Mouse (Mus musculus) MEL (cell line): ENCODE measurements around the gene Exoc6b. TPM values are rescaled to one million over a fixed set of nuclear protein-coding genes. Genes with fewer than 3 reads are reported as not detected.

Source experiments
- DNase-seq: peaks from one replicate; pipeline ENCODE4 v3.0.0; 2011; ENCODE audit warnings: low read depth, low spot score
- H3K27ac ChIP-seq: 2 replicates; pipeline ENCODE4 v1.5.1; 2012; ENCODE audit warnings: low read depth, mild to moderate bottlenecking, control low read depth, low read length, moderate library complexity; ENCODE audit not compliant: control insufficient read depth
- H3K27me3 ChIP-seq, 2 experiments: fragments of 150-350 bp in 1 of 2; sonication (generic) in 1 of 2; 2 replicates each; pipeline ENCODE4 v1.6.1; 2012; ENCODE audit warnings: low read length in 2 of 2, mild to moderate bottlenecking in 2 of 2, improper control_type of control experiment in 1 of 2, moderate library complexity in 1 of 2; ENCODE audit not compliant: insufficient read depth in 2 of 2, control insufficient read depth in 1 of 2
- H3K36me3 ChIP-seq, 2 experiments: 2 replicates each; pipeline ENCODE4 v1.6.1; 2012 to 2014; ENCODE audit warnings: low read length in 2 of 2, improper control_type of control experiment in 1 of 2, inconsistent platforms in 1 of 2, mild to moderate bottlenecking in 1 of 2; ENCODE audit not compliant: insufficient read depth in 2 of 2, control insufficient read depth in 1 of 2
- H3K4me1 ChIP-seq, 2 experiments: fragments of 150-350 bp in 1 of 2; sonication (generic) in 1 of 2; 2 replicates each; pipeline ENCODE4 v1.6.1; 2012; ENCODE audit warnings: low read length in 2 of 2, improper control_type of control experiment in 1 of 2, mild to moderate bottlenecking in 1 of 2; ENCODE audit not compliant: insufficient read depth in 2 of 2, control insufficient read depth in 1 of 2
- H3K4me3 ChIP-seq, 2 experiments: fragments of 150-350 bp in 1 of 2; sonication (generic) in 1 of 2; 2 replicates each; pipeline ENCODE4 v1.5.1; 2012; ENCODE audit warnings: low read depth in 2 of 2, low read length in 2 of 2, mild to moderate bottlenecking in 2 of 2, moderate library complexity in 2 of 2, control low read depth in 1 of 2, improper control_type of control experiment in 1 of 2; ENCODE audit not compliant: control insufficient read depth in 1 of 2, insufficient read depth in 1 of 2
- H3K79me2 ChIP-seq: 2 replicates; pipeline ENCODE4 v1.6.1; 2012; ENCODE audit warnings: mild to moderate bottlenecking, low read length, moderate library complexity; ENCODE audit not compliant: control insufficient read depth, poor library complexity, insufficient read depth
- H3K9ac ChIP-seq: 2 replicates; pipeline ENCODE4 v1.6.1; 2012; ENCODE audit warnings: low read depth, mild to moderate bottlenecking, control low read depth, low read length, moderate library complexity; ENCODE audit not compliant: control insufficient read depth, poor library complexity, severe bottlenecking
- H3K9me3 ChIP-seq: fragments of 150-350 bp; sonication (generic); replicated peaks from 2 replicates; pipeline ENCODE4 v1.6.1; 2012; ENCODE audit warnings: mild to moderate bottlenecking, low read length, improper control_type of control experiment, moderate library complexity; ENCODE audit not compliant: insufficient read depth
- CHD1 ChIP-seq: IDR thresholded peaks from 2 replicates; pipeline ENCODE4 v1.6.1; 2012; ENCODE audit warnings: low read depth, mild to moderate bottlenecking, inconsistent platforms, low read length, improper control_type of control experiment
- CTCF ChIP-seq, 3 experiments: IDR thresholded peaks in 2 of 3; conservative IDR thresholded peaks in 1 of 3; 2 replicates each; pipeline ENCODE4 v1.5.1; 2011 to 2012; ENCODE audit warnings: low read length in 3 of 3, low read depth in 2 of 3, mild to moderate bottlenecking in 2 of 3, improper control_type of control experiment in 1 of 3, inconsistent platforms in 1 of 3, mixed read lengths in 1 of 3, moderate library complexity in 1 of 3; ENCODE audit not compliant: control insufficient read depth in 1 of 3, insufficient read depth in 1 of 3, poor library complexity in 1 of 3, severe bottlenecking in 1 of 3
- E2F4 ChIP-seq: IDR thresholded peaks from 2 replicates; pipeline ENCODE4 v1.6.1; 2011; ENCODE audit warnings: low read depth, low read length, improper control_type of control experiment, borderline replicate concordance
- ELF1 ChIP-seq: IDR thresholded peaks from 2 replicates; pipeline ENCODE4 v1.6.1; 2014; ENCODE audit warnings: low read depth, mild to moderate bottlenecking, inconsistent platforms, low read length, improper control_type of control experiment, moderate library complexity
- EP300 ChIP-seq, 2 experiments: IDR thresholded peaks; 2 replicates each; pipeline ENCODE4 v1.6.1; 2011; ENCODE audit warnings: improper control_type of control experiment in 2 of 2, low read length in 2 of 2, low read depth in 1 of 2, mild to moderate bottlenecking in 1 of 2
- GABPA ChIP-seq: IDR thresholded peaks from 2 replicates; pipeline ENCODE4 v1.6.1; 2012; ENCODE audit warnings: low read depth, mild to moderate bottlenecking, inconsistent platforms, low read length, improper control_type of control experiment, moderate library complexity
- JUND ChIP-seq: IDR thresholded peaks from 2 replicates; pipeline ENCODE4 v1.6.1; 2011; ENCODE audit warnings: low read depth, mild to moderate bottlenecking, improper control_type of control experiment, low read length
- MAX ChIP-seq: IDR thresholded peaks from 2 replicates; pipeline ENCODE4 v1.6.1; 2011; ENCODE audit warnings: low read length, improper control_type of control experiment
- MYB ChIP-seq: IDR thresholded peaks from 2 replicates; pipeline ENCODE4 v1.6.1; 2011; ENCODE audit warnings: mild to moderate bottlenecking, low read depth, low read length, improper control_type of control experiment
- MYC ChIP-seq: IDR thresholded peaks from 2 replicates; pipeline ENCODE4 v1.6.1; 2011; ENCODE audit warnings: low read depth, mild to moderate bottlenecking, low read length, improper control_type of control experiment, moderate library complexity
- NELFE ChIP-seq: IDR thresholded peaks from 2 replicates; pipeline ENCODE4 v1.6.1; 2011; ENCODE audit warnings: low read depth, low read length, improper control_type of control experiment
- NRF1 ChIP-seq: IDR thresholded peaks from 2 replicates; pipeline ENCODE4 v1.6.1; 2014; ENCODE audit warnings: low read depth, mild to moderate bottlenecking, inconsistent platforms, low read length, improper control_type of control experiment, moderate library complexity; ENCODE audit not compliant: poor library complexity, insufficient read depth, severe bottlenecking
- RAD21 ChIP-seq: IDR thresholded peaks from 2 replicates; pipeline ENCODE4 v1.6.1; 2011; ENCODE audit warnings: mild to moderate bottlenecking, low read depth, low read length, improper control_type of control experiment
- RCOR1 ChIP-seq: IDR thresholded peaks from 2 replicates; pipeline ENCODE4 v1.6.1; 2012; ENCODE audit warnings: low read depth, mild to moderate bottlenecking, inconsistent platforms, low read length, improper control_type of control experiment
- SMC3 ChIP-seq: IDR thresholded peaks from 2 replicates; pipeline ENCODE4 v1.6.1; 2011; ENCODE audit warnings: low read depth, low read length, improper control_type of control experiment
- TAL1 ChIP-seq: IDR thresholded peaks from 2 replicates; pipeline ENCODE4 v1.6.1; 2012; ENCODE audit warnings: mild to moderate bottlenecking, inconsistent platforms, low read length, moderate library complexity, mixed read lengths
- TBP ChIP-seq: IDR thresholded peaks from 2 replicates; pipeline ENCODE4 v1.8.0; 2011; ENCODE audit warnings: low read depth, low read length, improper control_type of control experiment
- TCF12 ChIP-seq: IDR thresholded peaks from 2 replicates; pipeline ENCODE4 v1.6.1; 2014; ENCODE audit warnings: low read depth, mild to moderate bottlenecking, inconsistent platforms, low read length, improper control_type of control experiment, moderate library complexity
- UBTF ChIP-seq: IDR thresholded peaks from 2 replicates; pipeline ENCODE4 v1.6.1; 2012; ENCODE audit warnings: low read depth, mild to moderate bottlenecking, inconsistent platforms, low read length, improper control_type of control experiment, moderate library complexity, borderline replicate concordance; ENCODE audit not compliant: insufficient read depth
- USF1 ChIP-seq: IDR thresholded peaks from 2 replicates; pipeline ENCODE4 v1.6.1; 2014; ENCODE audit warnings: low read depth, mild to moderate bottlenecking, inconsistent platforms, low read length, improper control_type of control experiment, moderate library complexity
- USF2 ChIP-seq, 2 experiments: IDR thresholded peaks; 2 replicates each; pipeline ENCODE4 v1.6.1; 2011 to 2012; ENCODE audit warnings: improper control_type of control experiment in 2 of 2, low read length in 2 of 2, borderline replicate concordance in 1 of 2, inconsistent platforms in 1 of 2, low read depth in 1 of 2, mild to moderate bottlenecking in 1 of 2; ENCODE audit not compliant: insufficient read depth in 1 of 2
- ZC3H11A ChIP-seq: IDR thresholded peaks from 2 replicates; pipeline ENCODE4 v1.6.1; 2012; ENCODE audit warnings: low read depth, mild to moderate bottlenecking, inconsistent platforms, low read length, improper control_type of control experiment
- ZKSCAN1 ChIP-seq: IDR thresholded peaks from 2 replicates; pipeline ENCODE4 v1.6.1; 2012; ENCODE audit warnings: low read depth, mild to moderate bottlenecking, inconsistent platforms, low read length, improper control_type of control experiment, moderate library complexity
- ZMIZ1 ChIP-seq: IDR thresholded peaks from 2 replicates; pipeline ENCODE4 v1.6.1; 2012; ENCODE audit warnings: low read depth, mild to moderate bottlenecking, inconsistent platforms, low read length, improper control_type of control experiment, moderate library complexity
- polyA plus RNA-seq, 2 experiments: library from polyadenylated mRNA; stranded (reverse) in 1 of 2; unstranded in 1 of 2; fragments of >175 nt in 1 of 2; fragments of >200 nt in 1 of 2; gene quantifications; 2 replicates each; pipeline versions ENCODE4 v1.2.1 to v1.2.4; 2012; ENCODE audit warnings: low replicate concordance in 2 of 2, low read depth in 1 of 2; ENCODE audit not compliant: insufficient read length in 2 of 2, insufficient read depth in 1 of 2, missing spikeins in 1 of 2
- total RNA-seq: library from RNA; depleted of rRNA; stranded (reverse); fragments of 300-350 nt; gene quantifications from 2 replicates; pipeline ENCODE4 v1.2.3, GENCODE M21; 2012

The Exoc6b gene
- total and polyA plus RNA-seq, 3 experiments, result 3.4 to 6.5 TPM; not detected in 1

GRCm38 (mm10) chr6:85017011-85017410 is 52.3 kb downstream of the Exoc6b start:
- Histone ChIP-seq H3K4me3 (no peak overlapping the region), H3K36me3 (peaks cover 0 to 5% of the 10 kb centered on the region in 2 experiments; a peak in 2 of 4 replicates), H3K4me1 (no peaks in the 10 kb centered on the region; a peak in 1 of 4 replicates), H3K27me3 (no peaks in the 10 kb centered on the region), H3K79me2 (no peaks in the 10 kb centered on the region), H3K27ac (no peak overlapping the region), H3K9me3 (no peaks in the 10 kb centered on the region), H3K9ac (no peak overlapping the region)
- DNase-seq, result peak; percentile 54
- TF ChIP-seq MYC (no peak), NRF1 (no peak), USF2 (IDR thresholded peaks at IDR 0.05; ENCODE audit: borderline replicate concordance in 1 of 2, insufficient read depth in 1 of 2, low read depth in 1 of 2, low read length in 2 of 2) (no peak), CTCF (IDR thresholded peaks at IDR 0.05 in 2 of 3, conservative IDR thresholded peaks at IDR 0.05 in 1 of 3; ENCODE audit: control insufficient read depth in 1 of 3, insufficient read depth in 1 of 3, low read depth in 2 of 3, low read length in 3 of 3, poor library complexity in 1 of 3, severe bottlenecking in 1 of 3) (peak; percentile 12 to 82 (median 17); a peak in 3 of 6 replicates), RAD21 (peak; percentile 92), USF1 (no peak), NELFE (no peak), CHD1 (no peak), GABPA (no peak), TBP (no peak), MAX (no peak), ZC3H11A (peak; percentile 64), MYB (no peak), ZKSCAN1 (no peak), SMC3 (peak; percentile 70), ELF1 (no peak), EP300 (IDR thresholded peaks at IDR 0.05; ENCODE audit: low read depth in 1 of 2, low read length in 2 of 2) (no peak)

GRCm38 (mm10) chr6:85013906-85014305 is 55.4 kb downstream of the Exoc6b start:
- Histone ChIP-seq H3K36me3 (peaks cover 0 to 5% of the 10 kb centered on the region in 2 experiments; a peak in 2 of 4 replicates), H3K4me1 (no peaks in the 10 kb centered on the region; a peak in 1 of 4 replicates), H3K27ac (no peak overlapping the region), H3K9ac (no peak overlapping the region), H3K27me3 (no peaks in the 10 kb centered on the region), H3K9me3 (no peaks in the 10 kb centered on the region), H3K4me3 (no peak overlapping the region), H3K79me2 (no peaks in the 10 kb centered on the region)
- DNase-seq, result no peak
- TF ChIP-seq TCF12 (no peak), ELF1 (no peak), UBTF (no peak), CHD1 (no peak), TAL1 (no peak), GABPA (no peak), USF1 (no peak), EP300 (IDR thresholded peaks at IDR 0.05; ENCODE audit: low read depth in 1 of 2, low read length in 2 of 2) (no peak), TBP (no peak), RCOR1 (no peak), NRF1 (no peak), JUND (no peak), ZMIZ1 (no peak), E2F4 (no peak)
